Mouse (Mus musculus) kidney, postnatal 0 days (tissue): Measurements from ENCODE around the gene Zfp597. TPM values are rescaled to one million over a fixed set of nuclear protein-coding genes. Genes with fewer than 3 reads are reported as not detected.

Experiments used
- ATAC-seq: fragments of 200-750 bp; cut with Nextera tagmentation; replicated peaks from 2 replicates; pipeline ENCODE4 v1.8.0; 2017; ENCODE audit warnings: low read depth, moderate number of reproducible peaks, moderate TSS enrichment, moderate library complexity; ENCODE audit not compliant: low FRiP score
- DNase-seq: peaks from one replicate; pipeline ENCODE4 v3.0.0-alpha.2; 2016; ENCODE audit warnings: low spot score
- H3K27ac ChIP-seq: fragments of 300-500 bp; sonication (generic); 2 replicates; pipeline ENCODE4 v1.5.1; 2014; ENCODE audit warnings: mild to moderate bottlenecking
- H3K27me3 ChIP-seq: fragments of 300-500 bp; sonication (generic); 2 replicates; pipeline ENCODE4 v1.6.1; 2014; ENCODE audit warnings: low read length, mixed read lengths; ENCODE audit not compliant: insufficient read depth
- H3K36me3 ChIP-seq: fragments of 300-500 bp; sonication (generic); 2 replicates; pipeline ENCODE4 v1.6.1; 2014; ENCODE audit warnings: low read length, mixed read lengths; ENCODE audit not compliant: insufficient read depth
- H3K4me1 ChIP-seq: fragments of 300-500 bp; sonication (generic); replicated peaks from 2 replicates; pipeline ENCODE4 v1.6.1; 2014; ENCODE audit warnings: antibody characterized with exemption, low read length, mixed read lengths; ENCODE audit not compliant: insufficient read depth
- H3K4me2 ChIP-seq: fragments of 300-500 bp; sonication (generic); 2 replicates; pipeline ENCODE4 v1.6.1; 2014; ENCODE audit warnings: mild to moderate bottlenecking, low read length, moderate library complexity, mixed read lengths
- H3K4me3 ChIP-seq: fragments of 300-500 bp; sonication (generic); replicated peaks from 2 replicates; pipeline ENCODE4 v1.5.1; 2014; ENCODE audit warnings: low read depth, low read length
- H3K9ac ChIP-seq: fragments of 300-500 bp; sonication (generic); 2 replicates; pipeline ENCODE4 v1.6.1; 2014; ENCODE audit warnings: low read depth, low read length
- H3K9me3 ChIP-seq: fragments of 300-500 bp; sonication (generic); replicated peaks from 2 replicates; pipeline ENCODE4 v1.6.1; 2016; ENCODE audit warnings: low read length, inconsistent platforms, mixed read lengths
- CTCF ChIP-seq: IDR thresholded peaks from 2 replicates; pipeline ENCODE4 v1.5.1; 2016; ENCODE audit warnings: antibody characterized with exemption, low read depth, mild to moderate bottlenecking, moderate library complexity
- WGBS: fragments of 180-500 bp; shearing (Covaris S2); extraction: QIAGEN DNeasy Blood & Tissue Kit; methylation state at CpG from one replicate; pipeline ENCODE4 v1.1.7; 2014; 5-methylcytosine and 5-hydroxymethylcytosine counted together
- polyA plus RNA-seq: library from polyadenylated mRNA; unstranded; fragments of >200 nt; fragmentation: Nextera tagmentation; extraction: Ambion mirVana; gene quantifications from 2 replicates; pipeline ENCODE4 v1.2.1, GENCODE M21; 2015

The Zfp597 gene
- polyA plus RNA-seq, 1 experiment from 2014 or later = 3.3 TPM

GRCm38 (mm10) chr16:3896046-3896445 lies 11.7 kb upstream of the Zfp597 start:
- no peak for ATAC-seq
- no peak for TF ChIP-seq CTCF
- WGBS = 76% methylated on average over 6 of the region's 6 CpGs
- Histone ChIP-seq H3K27me3 (no peaks in the 10 kb centered on the region), H3K4me2 (no peak overlapping the region), H3K4me1 (no peaks in the 10 kb centered on the region), H3K27ac (no peak overlapping the region), H3K4me3 (no peak overlapping the region), H3K9me3 (no peaks in the 10 kb centered on the region), H3K9ac (no peak overlapping the region), H3K36me3 (peaks cover 32% of the 10 kb centered on the region; the same call in 1 of the 2 replicates)
- DNase-seq = no peak

DNA sequence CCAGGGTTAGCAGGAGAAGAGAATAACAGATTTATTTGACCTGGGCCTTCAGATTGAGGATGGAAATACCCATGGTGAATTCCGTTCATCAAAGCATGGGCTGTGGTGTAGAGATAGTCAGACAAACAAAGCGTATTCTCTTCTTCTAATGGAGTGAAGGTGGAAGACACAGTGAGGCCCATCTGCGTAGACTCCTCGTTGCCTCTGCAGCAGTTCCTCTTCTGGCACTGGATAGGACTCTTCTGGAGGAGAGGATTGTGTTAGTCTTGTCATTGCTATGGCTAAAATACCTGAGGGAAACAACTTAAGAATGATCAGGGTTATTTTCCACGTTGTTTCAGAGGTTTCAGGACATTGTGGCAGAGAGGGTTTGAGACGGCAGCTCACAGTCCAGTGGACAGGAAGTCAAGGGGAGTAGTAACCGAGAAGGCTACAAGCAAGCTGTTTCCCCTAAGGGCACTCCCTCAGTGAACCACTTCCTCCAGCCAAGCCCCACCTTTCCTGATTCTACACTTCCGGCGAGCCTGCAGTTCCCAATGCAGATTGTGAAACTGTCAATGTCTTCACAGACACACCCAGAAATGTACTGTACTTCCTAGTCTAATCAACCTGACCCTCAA lies 10.9 kb upstream of the Zfp597 start:
- Histone ChIP-seq H3K36me3 (peaks cover 28% of the 10 kb centered on the region; the same call in 1 of the 2 replicates), H3K9me3 (no peaks in the 10 kb centered on the region), H3K4me1 (no peaks in the 10 kb centered on the region), H3K4me3 (no peak overlapping the region), H3K27me3 (no peaks in the 10 kb centered on the region), H3K9ac (no peak overlapping the region), H3K4me2 (no peak overlapping the region), H3K27ac (peak overlapping the region; percentile 58)
- TF ChIP-seq CTCF = no peak
- peak; percentile 76 for DNase-seq
- ATAC-seq = no peak
- 65% methylated on average over 9 of the region's 9 CpGs for WGBS

- no peaks in the 10 kb centered on the region for H3K4me1 ChIP-seq
- H3K36me3 ChIP-seq = peaks cover 19% of the 10 kb centered on the region; the same call in 1 of the 2 replicates
- no peak for DNase-seq
- no peak for ATAC-seq
- no peak overlapping the region for H3K4me3 ChIP-seq
- H3K9ac ChIP-seq = no peak overlapping the region
- no peak overlapping the region for H3K4me2 ChIP-seq
- no peaks in the 10 kb centered on the region for H3K9me3 ChIP-seq
- H3K27me3 ChIP-seq = no peaks in the 10 kb centered on the region
- peak overlapping the region; percentile 58; the same call in 1 of the 2 replicates for H3K27ac ChIP-seq
- WGBS = 50% methylated on average over 3 of the region's 3 CpGs
- TF ChIP-seq CTCF = no peak
Measured at GRCm38 (mm10) chr16:3893739-3894138, 9.4 kb upstream of the Zfp597 start.

DNA sequence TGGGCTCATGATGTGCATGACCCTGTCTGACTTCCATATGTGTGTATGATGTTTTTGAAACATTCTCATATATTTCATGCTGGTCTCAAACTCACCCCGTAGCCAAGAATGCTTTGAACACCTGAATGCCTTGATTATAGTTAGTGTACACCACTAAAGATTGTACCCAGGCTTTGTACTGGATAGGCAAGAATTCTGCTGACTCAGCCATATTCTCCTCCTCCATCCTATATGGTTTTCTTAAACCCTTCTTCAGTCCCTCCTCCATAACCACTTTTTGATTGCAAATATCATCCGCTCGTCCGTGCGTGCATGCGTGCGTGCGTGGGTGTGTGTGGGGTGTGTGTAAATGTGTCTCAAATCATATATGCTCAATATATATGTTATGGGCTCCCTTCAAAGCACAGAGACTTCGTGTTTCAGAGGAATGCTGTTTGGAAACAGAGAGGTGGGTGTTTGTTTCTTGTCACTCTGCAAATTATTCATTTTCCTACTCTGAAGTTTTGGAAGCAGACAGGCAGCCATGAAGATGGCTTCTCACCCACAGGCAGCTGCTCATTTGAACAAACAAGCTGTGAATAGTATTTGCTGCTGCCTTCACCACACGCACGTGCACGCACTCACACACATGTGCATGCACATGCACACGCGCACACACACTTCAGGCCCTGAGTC lies 7.4 kb upstream of the Zfp597 start:
- ATAC-seq = no peak
- DNase-seq = no peak
- 87% methylated on average over 14 of the region's 14 CpGs for WGBS
- H3K4me1 ChIP-seq = no peaks in the 10 kb centered on the region
- no peak overlapping the region for H3K4me2 ChIP-seq
- H3K27me3 ChIP-seq = no peaks in the 10 kb centered on the region
- H3K27ac ChIP-seq = no peak overlapping the region
- H3K4me3 ChIP-seq = no peak overlapping the region
- 0 out of 2 replicates have a peak, but pooled peaks cover 4% of the 10 kb centered on the region for H3K36me3 ChIP-seq
- H3K9ac ChIP-seq = no peak overlapping the region
- no peak for TF ChIP-seq CTCF
- no peaks in the 10 kb centered on the region for H3K9me3 ChIP-seq

DNA sequence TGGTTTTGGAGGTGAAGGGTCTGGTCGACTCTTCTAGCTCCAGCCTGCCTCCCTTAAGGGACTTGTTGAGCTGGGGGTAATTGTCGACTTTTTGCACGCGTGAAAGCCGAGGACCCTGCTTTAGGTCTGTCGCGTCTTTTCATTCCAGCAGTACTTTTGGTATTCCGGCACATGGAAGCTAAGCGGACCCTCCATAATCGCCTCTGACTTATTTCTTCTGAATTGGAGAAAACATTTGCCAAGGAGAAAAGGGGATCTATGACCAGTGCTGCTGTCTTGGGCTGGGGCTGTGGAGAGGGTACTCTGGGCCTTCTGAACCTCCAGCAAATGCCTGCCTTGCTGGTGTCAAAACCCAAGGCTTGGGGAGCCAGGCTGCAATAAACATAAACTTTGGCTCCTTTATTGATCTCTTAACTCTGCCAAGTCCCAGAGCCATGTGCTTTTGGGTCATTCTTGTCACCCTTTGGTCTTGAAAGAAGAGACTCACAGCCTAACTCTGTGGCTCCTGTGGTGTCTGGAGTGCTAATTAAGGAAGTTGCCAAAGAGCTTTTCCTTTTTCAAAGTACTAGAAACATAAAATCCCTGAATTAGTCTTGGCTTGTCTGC lies 807 bp upstream of the Zfp597 start:
- Histone ChIP-seq H3K9ac (peak overlapping the region; percentile 91), H3K4me2 (peak overlapping the region; percentile 92), H3K27ac (peak overlapping the region; percentile 89), H3K9me3 (no peaks in the 10 kb centered on the region), H3K4me1 (peaks cover 6% of the 10 kb centered on the region; the same call in 1 of the 2 replicates), H3K4me3 (peak overlapping the region; percentile 98), H3K36me3 (no peaks in the 10 kb centered on the region), H3K27me3 (no peaks in the 10 kb centered on the region)
- no peak for TF ChIP-seq CTCF
- under 1% methylated on average over 10 of the region's 10 CpGs for WGBS
- 0 out of 2 replicates have a peak, but pooled peaks have one; percentile 6 for ATAC-seq
- peak; percentile 21 for DNase-seq

DNA sequence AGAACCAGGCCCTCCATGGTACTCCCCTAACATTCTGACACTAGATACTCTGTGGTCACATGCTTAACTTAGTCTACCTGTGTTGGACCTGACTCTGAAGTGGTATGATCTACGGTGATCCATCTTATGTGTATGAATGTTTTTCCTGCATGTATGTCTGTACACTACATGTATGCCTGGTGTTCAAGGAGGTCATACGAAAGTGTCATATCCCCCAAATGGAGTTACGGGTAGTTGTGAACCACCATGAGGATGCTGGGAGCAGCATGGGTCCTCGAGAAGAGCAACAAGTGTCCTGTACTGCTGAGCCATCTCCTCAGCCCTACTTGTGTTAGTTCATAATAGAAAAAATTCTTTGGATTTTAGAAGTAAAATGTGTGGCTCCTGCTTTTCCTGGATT lies 8.0 kb downstream of the Zfp597 start:
- H3K36me3 ChIP-seq = no peaks in the 10 kb centered on the region
- H3K4me2 ChIP-seq = no peak overlapping the region
- no peak overlapping the region for H3K4me3 ChIP-seq
- no peak overlapping the region for H3K27ac ChIP-seq
- H3K9me3 ChIP-seq = no peaks in the 10 kb centered on the region
- no peak overlapping the region for H3K9ac ChIP-seq
- no peak for TF ChIP-seq CTCF
- ATAC-seq (no peak), DNase-seq (no peak)
- no peaks in the 10 kb centered on the region for H3K27me3 ChIP-seq
- WGBS = 93% methylated on average over 4 of the region's 4 CpGs
- H3K4me1 ChIP-seq = peaks cover 3% of the 10 kb centered on the region
